Mouse (Mus musculus) testis, adult 2 months (tissue): ENCODE data around the gene Klhl41. TPM values are rescaled to one million over a fixed set of nuclear protein-coding genes. Genes with fewer than 3 reads are reported as not detected.
"Not testable (repeated sequence)": the region's sequence is repeated elsewhere in the genome, so short reads cannot be mapped to it uniquely, and the experiment has no call there.

Experiments used
- H3K27ac ChIP-seq: fragments of 200-500 bp; 2 replicates; pipeline ENCODE4 v1.5.1; 2012; ENCODE audit warnings: low read depth, low read length; ENCODE audit not compliant: control insufficient read depth, insufficient read depth
- H3K27me3 ChIP-seq: fragments of 200-500 bp; 2 replicates; pipeline ENCODE4 v1.6.1; 2012; ENCODE audit warnings: mild to moderate bottlenecking, low read length, moderate library complexity; ENCODE audit not compliant: control insufficient read depth, insufficient read depth
- H3K36me3 ChIP-seq: fragments of 200-500 bp; 2 replicates; pipeline ENCODE4 v1.6.1; 2012; ENCODE audit warnings: mild to moderate bottlenecking, low read length; ENCODE audit not compliant: control insufficient read depth, insufficient read depth
- H3K4me1 ChIP-seq: fragments of 200-500 bp; 2 replicates; pipeline ENCODE4 v1.6.1; 2012; ENCODE audit warnings: low read length; ENCODE audit not compliant: control insufficient read depth, insufficient read depth
- H3K4me3 ChIP-seq: fragments of 200-500 bp; 2 replicates; pipeline ENCODE4 v1.5.1; 2012; ENCODE audit warnings: low read depth, mild to moderate bottlenecking, low read length, moderate library complexity, mixed read lengths; ENCODE audit not compliant: control insufficient read depth
- CTCF ChIP-seq: fragments of 200-500 bp; IDR thresholded peaks from 2 replicates; pipeline ENCODE4 v1.5.1; 2012; ENCODE audit warnings: low read depth, mild to moderate bottlenecking, inconsistent platforms, low read length, moderate library complexity; ENCODE audit not compliant: control insufficient read depth, insufficient read depth, insufficient replicate concordance
- POLR2A ChIP-seq: fragments of 200-500 bp; IDR thresholded peaks from 2 replicates; pipeline ENCODE4 v1.6.1; 2012; ENCODE audit warnings: low read depth, mild to moderate bottlenecking, inconsistent platforms, low read length, moderate library complexity; ENCODE audit not compliant: control insufficient read depth
- polyA plus RNA-seq: library from polyadenylated mRNA; depleted of rRNA; stranded (reverse); fragments of >200 nt; gene quantifications from 2 replicates; pipeline ENCODE4 v1.2.3, GENCODE M21; 2012

Gene Klhl41
- polyA plus RNA-seq, 1 experiment, result 2.7 TPM

GRCm38 (mm10) chr2:69668414-69668813 is 1.5 kb upstream of the Klhl41 start:
- Histone ChIP-seq H3K4me3 (no peak overlapping the region), H3K36me3 (no peaks in the 10 kb centered on the region), H3K27ac (no peak overlapping the region), H3K4me1 (no peaks in the 10 kb centered on the region; the same call in 1 of the 2 replicates), H3K27me3 (no peaks in the 10 kb centered on the region)
- no peak for TF ChIP-seq CTCF
- TF ChIP-seq POLR2A, result no peak

GRCm38 (mm10) chr2:69673723-69674122 is 3.8 kb downstream of the Klhl41 start:
- no peaks in the 10 kb centered on the region for H3K27me3 ChIP-seq
- H3K36me3 ChIP-seq, result no peaks in the 10 kb centered on the region
- no peaks in the 10 kb centered on the region; the same call in 1 of the 2 replicates for H3K4me1 ChIP-seq
- no peak overlapping the region for H3K4me3 ChIP-seq
- TF ChIP-seq CTCF, result no peak
- no peak for TF ChIP-seq POLR2A
- no peak overlapping the region for H3K27ac ChIP-seq

GRCm38 (mm10) chr2:69675266-69675665 is 5.3 kb downstream of the Klhl41 start:
- no peaks in the 10 kb centered on the region for H3K36me3 ChIP-seq
- no peak overlapping the region for H3K27ac ChIP-seq
- H3K4me1 ChIP-seq, result no peaks in the 10 kb centered on the region; the same call in 1 of the 2 replicates
- no peaks in the 10 kb centered on the region for H3K27me3 ChIP-seq
- no peak for TF ChIP-seq POLR2A
- TF ChIP-seq CTCF, result no peak
- no peak overlapping the region for H3K4me3 ChIP-seq

DNA sequence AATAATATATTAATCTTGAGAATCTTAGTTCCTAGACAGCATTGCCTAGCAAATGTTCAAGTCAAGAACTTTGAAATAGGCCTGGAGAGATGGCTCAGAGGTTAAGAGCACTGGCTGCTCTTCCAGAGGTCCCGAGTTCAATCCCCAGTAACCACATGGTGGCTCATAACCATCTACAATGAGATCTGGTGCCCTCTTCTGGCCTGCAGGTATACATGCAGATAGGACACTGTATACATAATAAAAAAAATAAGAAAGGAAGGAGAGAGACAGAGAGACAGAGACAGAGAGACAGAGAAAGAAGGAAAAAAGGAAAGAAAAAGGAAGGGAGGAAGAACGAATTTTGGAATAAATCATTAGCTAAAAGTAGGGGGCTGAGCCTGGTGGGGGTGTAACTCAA is 6.8 kb downstream of the Klhl41 start:
- Histone ChIP-seq H3K27ac (no peak overlapping the region), H3K4me3 (no peak overlapping the region), H3K4me1 (no peaks in the 10 kb centered on the region), H3K36me3 (no peaks in the 10 kb centered on the region), H3K27me3 (no peaks in the 10 kb centered on the region)
- TF ChIP-seq CTCF (no peak), POLR2A (no peak)

DNA sequence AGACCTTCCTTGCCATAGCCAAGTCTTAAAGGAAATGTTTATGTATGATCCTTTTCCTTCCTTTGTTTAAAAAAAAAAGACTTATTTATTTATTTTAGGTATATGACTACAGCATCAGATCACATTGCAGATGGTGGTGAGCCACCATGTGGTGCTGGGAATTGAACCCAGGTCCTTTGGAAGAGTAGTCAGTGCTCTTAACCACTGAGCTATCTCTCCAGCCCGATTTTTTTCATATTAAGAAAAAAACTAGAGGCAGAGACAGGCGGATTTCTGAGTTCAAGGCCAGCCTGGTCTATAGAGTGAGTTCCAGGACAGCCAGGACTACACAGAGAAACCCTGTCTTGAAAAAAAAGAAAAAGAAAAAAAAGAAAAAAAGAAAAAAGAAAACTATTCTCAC is 7.3 kb downstream of the Klhl41 start:
- H3K4me1 ChIP-seq, H3K4me3 ChIP-seq, H3K27me3 ChIP-seq, H3K27ac ChIP-seq, H3K36me3 ChIP-seq: not testable (repeated sequence)

GRCm38 (mm10) chr2:69679990-69680389 is 10.1 kb downstream of the Klhl41 start:
- Histone ChIP-seq H3K36me3 (no peaks in the 10 kb centered on the region), H3K4me1 (no peaks in the 10 kb centered on the region), H3K4me3 (no peak overlapping the region), H3K27me3 (no peaks in the 10 kb centered on the region), H3K27ac (no peak overlapping the region)
- TF ChIP-seq CTCF (0 out of 2 replicates have a peak, but pooled peaks have one; percentile 28), POLR2A (no peak)

DNA sequence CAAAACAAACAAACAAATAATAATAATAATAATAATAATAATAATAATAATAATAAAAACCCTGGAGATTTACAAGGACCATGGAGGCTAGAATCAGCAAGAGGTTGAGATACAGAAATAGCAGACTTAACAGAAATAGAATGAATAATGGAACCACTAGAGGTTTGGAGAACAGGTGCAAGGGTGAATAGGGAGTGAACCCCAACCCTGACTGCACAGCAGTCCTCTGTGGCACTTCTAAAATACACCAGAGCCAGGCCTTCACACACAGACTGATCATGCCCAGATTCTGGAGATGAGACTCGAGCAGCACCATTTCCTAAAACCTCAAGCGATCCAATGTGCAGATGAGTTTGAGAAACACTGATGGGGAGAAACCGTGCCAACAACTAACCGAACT is 12.0 kb downstream of the Klhl41 start:
- no peaks in the 10 kb centered on the region for H3K4me1 ChIP-seq
- H3K27ac ChIP-seq, result no peak overlapping the region
- TF ChIP-seq POLR2A, result no peak
- TF ChIP-seq CTCF, result no peak
- H3K27me3 ChIP-seq, result no peaks in the 10 kb centered on the region
- H3K36me3 ChIP-seq, result no peaks in the 10 kb centered on the region
- no peak overlapping the region for H3K4me3 ChIP-seq
